Mouse (Mus musculus) neural tube, embryonic 13.5 days (tissue): ENCODE results near the gene Ccdc51. TPM values are rescaled to one million over a fixed set of nuclear protein-coding genes. Genes with fewer than 3 reads are reported as not detected.
"Not testable (repeated sequence)": the region's sequence is repeated elsewhere in the genome, so short reads cannot be mapped to it uniquely, and the experiment has no call there.

Experiments used
- ATAC-seq: fragments of 200-750 bp; cut with Nextera tagmentation; 2 replicates; pipeline ENCODE4 v1.8.0; 2017; ENCODE audit warnings: low read depth, mild to moderate bottlenecking, moderate TSS enrichment, moderate library complexity
- H3K27ac ChIP-seq: fragments of 300-500 bp; sonication (generic); replicated peaks from 2 replicates; pipeline ENCODE4 v1.5.1; 2015; ENCODE audit warnings: moderate library complexity, mild to moderate bottlenecking, inconsistent platforms
- H3K27me3 ChIP-seq: fragments of 300-500 bp; sonication (generic); 2 replicates; pipeline ENCODE4 v1.6.1; 2015; ENCODE audit warnings: mild to moderate bottlenecking, inconsistent platforms
- H3K36me3 ChIP-seq: fragments of 300-500 bp; sonication (generic); 2 replicates; pipeline ENCODE4 v1.6.1; 2015; ENCODE audit warnings: mild to moderate bottlenecking, inconsistent platforms
- H3K4me1 ChIP-seq: fragments of 300-500 bp; sonication (generic); replicated peaks from 2 replicates; pipeline ENCODE4 v1.6.1; 2015; ENCODE audit warnings: inconsistent platforms
- H3K4me2 ChIP-seq: fragments of 300-500 bp; sonication (generic); 2 replicates; pipeline ENCODE4 v1.6.1; 2015; ENCODE audit warnings: inconsistent platforms, mild to moderate bottlenecking, moderate library complexity
- H3K4me3 ChIP-seq: fragments of 300-500 bp; sonication (generic); 2 replicates; pipeline ENCODE4 v1.5.1; 2015; ENCODE audit warnings: mild to moderate bottlenecking, inconsistent platforms
- H3K9ac ChIP-seq: fragments of 300-500 bp; sonication (generic); 2 replicates; pipeline ENCODE4 v1.6.1; 2015; ENCODE audit warnings: moderate library complexity, mild to moderate bottlenecking, inconsistent platforms
- H3K9me3 ChIP-seq: fragments of 300-500 bp; sonication (generic); 2 replicates; pipeline ENCODE4 v1.6.1; 2016; ENCODE audit warnings: inconsistent platforms
- WGBS: fragments of 180-500 bp; shearing (Covaris S2); methylation state at CpG from one replicate; pipeline ENCODE4 v1.1.7; 2015; 5-methylcytosine and 5-hydroxymethylcytosine counted together
- polyA plus RNA-seq: library from polyadenylated mRNA; unstranded; fragments of >200 nt; fragmentation: Nextera tagmentation; extraction: Ambion mirVana; gene quantifications from 2 replicates; pipeline ENCODE4 v1.2.1, GENCODE M21; 2015

Gene Ccdc51
- polyA plus RNA-seq, 1 experiment from 2014 or later: 14.2 TPM

DNA sequence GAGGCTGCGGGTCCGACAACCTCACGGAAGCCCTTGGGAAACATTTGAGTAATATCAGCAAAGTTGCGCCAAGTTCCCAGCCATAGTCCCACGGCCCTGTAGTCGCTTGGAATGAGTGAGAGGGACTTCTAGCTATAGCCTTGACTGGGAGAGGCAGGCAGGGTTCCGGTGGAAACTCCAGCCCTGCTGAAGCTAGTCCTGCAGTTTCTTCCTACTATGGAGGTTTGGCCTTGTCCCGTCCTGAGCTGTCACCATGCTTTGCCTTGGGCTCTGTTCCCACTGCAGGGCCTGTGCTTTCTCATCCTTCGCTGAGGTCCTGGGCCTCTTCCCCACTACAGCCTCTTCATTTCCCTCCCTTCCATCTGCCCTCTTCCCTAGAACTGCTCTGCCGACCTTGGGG lies 33.9 kb downstream of the Ccdc51 start:
- no peaks in the 10 kb centered on the region for H3K27me3 ChIP-seq
- no peak overlapping the region for H3K4me3 ChIP-seq
- no peak overlapping the region for H3K4me2 ChIP-seq
- no peak for ATAC-seq
- no peak overlapping the region for H3K9ac ChIP-seq
- H3K27ac ChIP-seq: no peak overlapping the region
- WGBS: 94% methylated on average over 10 of the region's 10 CpGs
- peaks cover 93% of the 10 kb centered on the region for H3K36me3 ChIP-seq
- H3K9me3 ChIP-seq: no peaks in the 10 kb centered on the region
- H3K4me1 ChIP-seq: no peaks in the 10 kb centered on the region

DNA sequence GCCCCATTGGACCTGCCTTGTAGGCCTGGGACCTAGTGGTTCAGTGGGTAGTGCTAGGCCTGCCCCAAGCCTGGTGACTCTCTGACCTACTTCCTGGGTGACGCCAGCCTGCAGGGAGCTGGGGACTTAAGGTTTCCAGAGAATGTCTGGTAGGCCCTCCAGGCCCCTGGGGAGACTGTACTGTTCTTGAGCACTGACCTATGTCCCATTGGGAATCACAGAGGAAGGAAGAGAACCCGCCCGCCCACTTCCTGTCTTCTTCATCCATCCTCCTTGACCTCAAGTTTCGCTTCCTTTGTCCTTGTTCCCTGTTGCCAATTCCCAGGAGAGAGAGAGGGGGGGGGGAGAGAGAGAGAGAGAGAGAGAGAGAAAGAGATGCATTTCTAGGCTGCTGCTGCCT lies 35.8 kb downstream of the Ccdc51 start:
- H3K9me3 ChIP-seq: no peaks in the 10 kb centered on the region
- H3K4me3 ChIP-seq: no peak overlapping the region
- H3K36me3 ChIP-seq: peaks cover 74% of the 10 kb centered on the region
- no peak overlapping the region for H3K27ac ChIP-seq
- no peak overlapping the region for H3K4me2 ChIP-seq
- H3K4me1 ChIP-seq: no peaks in the 10 kb centered on the region
- 98% methylated on average over 4 of the region's 4 CpGs for WGBS
- no peaks in the 10 kb centered on the region for H3K27me3 ChIP-seq
- no peak overlapping the region for H3K9ac ChIP-seq
- 0 out of 2 replicates have a peak, but pooled peaks have one; percentile 10 for ATAC-seq

GRCm38 (mm10) chr9:109119571-109119970 lies 37.3 kb downstream of the Ccdc51 start:
- peaks cover 4% of the 10 kb centered on the region; the same call in 1 of the 2 replicates for H3K4me1 ChIP-seq
- H3K36me3 ChIP-seq: peaks cover 60% of the 10 kb centered on the region
- no peaks in the 10 kb centered on the region for H3K9me3 ChIP-seq
- no peak for ATAC-seq
- H3K4me2 ChIP-seq: no peak overlapping the region
- no peak overlapping the region for H3K27ac ChIP-seq
- H3K4me3 ChIP-seq: no peak overlapping the region
- WGBS: 94% methylated on average over 9 of the region's 9 CpGs
- no peaks in the 10 kb centered on the region for H3K27me3 ChIP-seq
- H3K9ac ChIP-seq: no peak overlapping the region

DNA sequence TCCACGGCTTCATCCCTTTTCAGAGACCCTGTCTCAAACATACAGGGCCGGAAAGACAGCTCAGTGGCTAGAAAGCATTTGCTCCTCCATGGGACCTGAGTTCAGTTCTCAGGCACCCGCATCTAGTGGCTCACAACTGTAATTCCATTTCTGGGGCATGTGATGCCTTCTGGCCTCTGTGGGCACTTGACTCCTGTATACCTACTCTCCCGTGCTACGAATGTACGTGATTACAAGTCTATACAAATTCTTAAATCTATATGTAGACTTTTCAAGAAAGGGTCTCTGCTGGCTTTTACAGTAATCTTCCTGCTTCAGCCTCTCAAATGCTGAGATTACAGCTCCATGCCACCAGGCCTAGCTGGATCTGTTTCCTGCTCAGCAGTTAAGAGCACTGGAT lies 38.7 kb downstream of the Ccdc51 start:
- Histone ChIP-seq H3K4me3 (no peak overlapping the region), H3K36me3 (peaks cover 46% of the 10 kb centered on the region), H3K9ac (no peak overlapping the region), H3K9me3 (no peaks in the 10 kb centered on the region), H3K4me2 (no peak overlapping the region), H3K27me3 (no peaks in the 10 kb centered on the region), H3K4me1 (peaks cover 4% of the 10 kb centered on the region; the same call in 1 of the 2 replicates), H3K27ac (no peak overlapping the region)
- no peak for ATAC-seq
- WGBS: 89% methylated on average over 6 of the region's 6 CpGs

- no peak; the same call in 1 of the 2 replicates for ATAC-seq
- Histone ChIP-seq H3K9ac (no peak overlapping the region), H3K9me3 (no peaks in the 10 kb centered on the region), H3K4me2 (no peak overlapping the region), H3K36me3 (peaks cover 29% of the 10 kb centered on the region), H3K4me3 (no peak overlapping the region), H3K4me1 (peaks cover 4% of the 10 kb centered on the region; the same call in 1 of the 2 replicates), H3K27ac (no peak overlapping the region), H3K27me3 (no peaks in the 10 kb centered on the region)
- 50% methylated on average over 2 of the region's 2 CpGs for WGBS
Observed at GRCm38 (mm10) chr9:109122553-109123085, 40.3 kb downstream of the Ccdc51 start.

DNA sequence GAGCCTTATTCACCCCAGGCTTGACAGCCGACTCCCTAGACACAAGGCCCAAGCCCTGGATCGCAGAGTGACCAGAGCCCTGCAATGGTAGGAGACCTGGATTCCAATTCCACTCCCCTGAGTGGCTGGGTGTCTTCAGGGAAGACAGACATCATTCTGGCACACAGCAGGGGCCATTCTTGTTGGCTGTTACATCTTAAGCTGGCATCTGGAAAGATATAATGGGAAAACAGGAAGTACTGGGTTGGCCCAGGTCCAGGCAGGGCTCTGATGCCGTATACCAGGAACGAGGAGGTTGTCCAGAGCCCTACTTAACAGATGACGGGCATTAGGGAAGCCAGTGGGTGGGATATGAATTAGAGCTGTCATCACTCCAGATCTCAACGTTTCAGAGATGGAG lies 41.0 kb downstream of the Ccdc51 start:
- H3K4me1 ChIP-seq: peaks cover 4% of the 10 kb centered on the region; the same call in 1 of the 2 replicates
- peaks cover 23% of the 10 kb centered on the region for H3K36me3 ChIP-seq
- no peak overlapping the region for H3K4me2 ChIP-seq
- peak; percentile 17; the same call in 1 of the 2 replicates for ATAC-seq
- H3K27me3 ChIP-seq: no peaks in the 10 kb centered on the region
- no peak overlapping the region for H3K4me3 ChIP-seq
- 55% methylated on average over 6 of the region's 6 CpGs for WGBS
- peak overlapping the region; percentile 31; the same call in 1 of the 2 replicates for H3K9ac ChIP-seq
- H3K27ac ChIP-seq: no peak overlapping the region
- no peaks in the 10 kb centered on the region for H3K9me3 ChIP-seq

DNA sequence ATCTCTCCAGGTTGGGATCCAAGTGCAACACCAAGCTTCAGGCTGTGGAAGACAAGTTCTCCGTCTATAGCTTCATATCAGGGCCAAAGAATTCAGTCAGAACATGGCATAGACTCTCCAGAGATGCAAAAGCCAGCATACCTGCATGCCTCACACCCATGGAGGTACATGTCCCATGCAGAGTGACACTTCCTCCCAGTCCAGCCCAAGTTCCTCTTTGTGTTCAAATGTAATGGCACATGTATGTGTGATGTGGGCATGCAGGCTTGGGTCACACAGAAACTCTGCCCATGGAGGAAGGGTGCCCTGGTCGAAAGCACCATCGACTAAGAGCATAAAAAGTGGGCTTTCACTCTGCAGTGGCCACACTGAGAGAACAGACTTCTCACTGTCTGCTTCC lies 41.9 kb downstream of the Ccdc51 start:
- Histone ChIP-seq H3K4me2 (no peak overlapping the region), H3K27ac (no peak overlapping the region), H3K4me1 (peaks cover 4% of the 10 kb centered on the region; the same call in 1 of the 2 replicates), H3K36me3 (peaks cover 14% of the 10 kb centered on the region), H3K4me3 (no peak overlapping the region), H3K27me3 (no peaks in the 10 kb centered on the region), H3K9ac (no peak overlapping the region), H3K9me3 (no peaks in the 10 kb centered on the region)
- 84% methylated on average over 3 of the region's 3 CpGs for WGBS
- no peak for ATAC-seq

- no peak overlapping the region for H3K27ac ChIP-seq
- ATAC-seq: no peak
- 86% methylated on average over 2 of the region's 2 CpGs for WGBS
- H3K4me1 ChIP-seq: peaks cover 4% of the 10 kb centered on the region; the same call in 1 of the 2 replicates
- H3K36me3 ChIP-seq: peaks cover 5% of the 10 kb centered on the region; the same call in 1 of the 2 replicates
- no peak overlapping the region for H3K9ac ChIP-seq
- no peak overlapping the region for H3K4me2 ChIP-seq
- H3K4me3 ChIP-seq: no peak overlapping the region
- H3K27me3 ChIP-seq: no peaks in the 10 kb centered on the region
- no peaks in the 10 kb centered on the region for H3K9me3 ChIP-seq
Observed at GRCm38 (mm10) chr9:109125043-109125442, 42.8 kb downstream of the Ccdc51 start.

DNA sequence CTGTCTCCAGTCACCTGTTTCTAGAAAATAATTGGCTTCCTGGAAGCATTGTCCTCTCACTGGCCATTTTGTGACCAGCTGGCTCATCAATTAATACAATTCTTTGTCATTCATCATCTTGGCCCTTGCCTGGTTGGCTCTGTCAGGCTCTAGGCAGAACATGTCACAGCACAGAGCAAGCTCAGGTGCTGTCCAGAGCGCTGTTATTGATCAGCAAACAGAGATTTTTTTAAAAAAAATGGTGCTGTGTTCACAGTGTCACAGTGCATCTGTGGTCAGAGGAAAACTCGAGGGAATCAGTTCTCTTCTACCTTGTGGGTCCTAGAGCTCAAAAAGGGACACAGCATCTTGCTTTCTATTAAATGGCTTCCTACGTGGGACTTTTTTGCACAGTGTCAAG lies 43.2 kb downstream of the Ccdc51 start:
- H3K9ac ChIP-seq: no peak overlapping the region
- no peaks in the 10 kb centered on the region for H3K27me3 ChIP-seq
- H3K4me1 ChIP-seq: peaks cover 4% of the 10 kb centered on the region; the same call in 1 of the 2 replicates
- ATAC-seq: no peak
- no peak overlapping the region for H3K27ac ChIP-seq
- no peak overlapping the region for H3K4me3 ChIP-seq
- WGBS: 70% methylated on average over 3 of the region's 3 CpGs
- no peak overlapping the region for H3K4me2 ChIP-seq
- H3K36me3 ChIP-seq: 0 out of 2 replicates have a peak, but pooled peaks cover 2% of the 10 kb centered on the region
- H3K9me3 ChIP-seq: no peaks in the 10 kb centered on the region

DNA sequence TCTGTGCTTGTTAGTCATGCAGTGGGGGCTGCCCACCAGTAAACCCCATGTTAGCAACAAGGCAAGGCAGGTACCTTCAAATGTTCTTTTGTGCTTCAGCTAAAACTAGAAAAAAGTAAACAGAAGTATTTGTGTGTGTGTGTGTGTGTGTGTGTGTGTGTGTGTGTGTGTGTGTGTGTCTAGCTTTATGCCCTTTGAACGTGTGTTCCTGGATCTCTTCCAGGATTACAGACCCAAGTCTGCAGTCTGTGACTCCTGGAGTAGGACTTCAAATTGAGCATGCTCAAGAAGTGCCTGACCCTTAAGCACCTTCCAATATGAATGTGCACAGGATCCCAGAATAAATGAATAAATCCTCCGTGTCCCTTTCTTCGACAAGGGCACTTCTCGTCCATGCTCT lies 44.8 kb downstream of the Ccdc51 start:
- Histone ChIP-seq H3K9me3 (no peaks in the 10 kb centered on the region), H3K4me2 (no peak overlapping the region), H3K27me3 (no peaks in the 10 kb centered on the region), H3K27ac (no peak overlapping the region), H3K36me3 (no peaks in the 10 kb centered on the region), H3K4me3 (no peak overlapping the region), H3K4me1 (peaks cover 4% of the 10 kb centered on the region; the same call in 1 of the 2 replicates), H3K9ac (no peak overlapping the region)
- no peak for ATAC-seq
- 82% methylated on average over 4 of the region's 4 CpGs for WGBS

DNA sequence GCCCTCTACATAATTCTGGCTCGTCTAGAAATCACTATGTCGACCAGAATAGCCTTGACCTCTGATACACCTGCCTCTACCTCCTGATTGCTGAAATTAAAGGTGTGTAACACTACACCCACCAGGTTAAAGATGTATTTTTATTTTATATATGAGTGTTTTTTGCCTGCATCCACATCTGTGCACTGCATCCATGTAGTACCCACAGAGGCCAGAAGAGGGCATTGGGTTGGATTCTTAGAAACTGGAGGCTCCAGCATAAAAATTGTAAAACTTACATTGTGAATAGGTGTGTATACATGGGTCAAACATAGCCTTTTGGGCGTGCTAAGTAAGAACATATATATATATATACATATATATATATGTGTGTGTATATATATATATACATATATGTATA lies 45.9 kb downstream of the Ccdc51 start:
- no peak overlapping the region for H3K27ac ChIP-seq
- peaks cover 4% of the 10 kb centered on the region; the same call in 1 of the 2 replicates for H3K4me1 ChIP-seq
- ATAC-seq: no peak
- H3K4me3 ChIP-seq: no peak overlapping the region
- 56% methylated on average over 3 of the region's 3 CpGs for WGBS
- H3K36me3 ChIP-seq: no peaks in the 10 kb centered on the region
- no peaks in the 10 kb centered on the region for H3K9me3 ChIP-seq
- H3K4me2 ChIP-seq: no peak overlapping the region
- no peaks in the 10 kb centered on the region for H3K27me3 ChIP-seq
- no peak overlapping the region for H3K9ac ChIP-seq

- WGBS: 86% methylated on average over 5 of the region's 5 CpGs
Observed at GRCm38 (mm10) chr9:109130076-109130475, 47.8 kb downstream of the Ccdc51 start.

DNA sequence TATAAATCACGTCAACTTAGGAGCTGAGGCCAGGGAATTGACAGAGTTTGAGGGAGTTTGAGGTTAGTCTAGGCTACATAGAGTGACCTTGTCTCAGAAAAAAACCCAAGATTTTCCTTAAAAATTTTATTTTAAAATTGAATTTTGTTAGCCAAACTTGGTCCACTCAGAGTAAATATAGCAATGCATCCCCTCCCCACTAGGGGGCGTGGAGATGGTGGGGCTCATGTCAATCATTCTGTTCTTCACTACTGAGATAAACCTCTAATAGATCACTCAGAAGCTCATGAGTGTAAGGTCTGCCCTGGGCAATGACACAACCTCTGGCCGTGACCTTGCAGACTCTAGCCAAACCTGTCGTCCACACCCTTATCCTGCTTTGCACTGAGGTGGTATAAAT lies 58.1 kb downstream of the Ccdc51 start:
- H3K4me2 ChIP-seq, H3K4me1 ChIP-seq, H3K9me3 ChIP-seq, H3K9ac ChIP-seq, H3K27ac ChIP-seq, H3K27me3 ChIP-seq, ATAC-seq, H3K4me3 ChIP-seq, H3K36me3 ChIP-seq: not testable (repeated sequence)
- 66% methylated on average over 4 of the region's 4 CpGs for WGBS

More at GRCm38 (mm10) chr9:109130076-109130475, 47.8 kb downstream of the Ccdc51 start:
- Histone ChIP-seq H3K9me3 (no peaks in the 10 kb centered on the region), H3K9ac (no peak overlapping the region), H3K4me3 (no peak overlapping the region), H3K4me2 (no peak overlapping the region), H3K27me3 (no peaks in the 10 kb centered on the region), H3K36me3 (no peaks in the 10 kb centered on the region), H3K4me1 (no peaks in the 10 kb centered on the region), H3K27ac (no peak overlapping the region)
- ATAC-seq: no peak
